Mouse (Mus musculus) thymus, postnatal 25 days (tissue): ENCODE results near the gene Fgfr2.

ENCODE experiments used
- DNase-seq: peaks from one replicate; pipeline ENCODE4 v3.0.0; 2022

Fgfr2 gene

DNA sequence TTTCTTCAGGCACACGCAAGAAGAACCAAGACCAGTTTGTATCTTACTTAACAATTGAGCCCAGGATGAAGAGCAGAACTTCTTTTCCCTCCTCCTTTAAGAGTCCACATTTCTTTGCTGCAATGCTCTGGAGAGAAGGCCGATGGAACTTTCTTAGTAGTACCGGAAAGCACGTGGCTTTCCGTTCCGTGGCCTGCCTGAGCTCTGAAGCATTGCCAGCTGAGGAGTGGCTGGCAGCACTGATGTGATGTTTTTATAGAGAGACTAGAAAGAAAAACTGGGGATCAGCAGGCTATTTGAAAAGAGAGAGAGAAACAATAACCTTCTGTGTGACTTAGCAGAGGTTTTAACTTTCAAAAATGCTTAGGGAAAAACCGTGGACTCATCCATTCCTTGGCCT is 1031.6 kb downstream of the Fgfr2 start:
- no peak for DNase-seq

DNA sequence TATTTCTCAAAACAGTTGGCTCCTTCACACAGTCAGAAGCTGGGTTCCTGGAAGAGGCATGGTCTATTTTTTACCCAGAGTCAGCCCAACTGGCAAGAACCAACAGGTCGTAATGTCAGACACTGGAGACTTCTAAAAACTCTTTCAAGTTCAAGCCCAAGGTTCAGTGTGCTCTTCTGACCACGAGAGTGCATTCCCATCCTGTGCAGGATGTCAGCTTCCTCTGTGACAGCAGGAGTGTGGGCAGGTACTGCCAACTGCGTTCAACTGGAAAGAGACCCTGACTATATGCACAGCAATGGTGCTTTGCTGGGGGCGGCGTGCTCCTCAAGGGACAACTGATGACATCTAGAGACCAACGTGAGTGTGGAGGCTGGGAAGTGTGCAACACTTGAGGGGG is 1034.5 kb downstream of the Fgfr2 start:
- no peak for DNase-seq

DNA sequence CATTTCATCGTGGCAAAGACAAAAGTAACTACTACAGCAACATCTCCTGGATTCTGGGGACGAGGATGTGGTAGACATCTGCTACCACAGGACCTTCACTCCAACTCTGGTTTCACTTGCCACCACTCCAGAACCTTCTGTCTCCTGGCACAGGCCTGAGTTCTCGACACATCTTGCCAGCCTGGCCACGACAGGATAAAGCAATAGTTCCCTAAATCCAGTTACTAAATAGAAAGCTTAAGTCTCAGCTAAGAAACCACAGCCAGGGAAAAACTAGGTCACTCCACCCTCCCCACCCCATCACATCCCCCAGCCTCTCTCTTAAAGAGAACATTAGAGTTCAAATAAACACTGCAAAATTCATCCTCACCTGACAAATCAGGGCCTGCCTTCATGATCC is 1035.0 kb downstream of the Fgfr2 start:
- no peak for DNase-seq

DNA sequence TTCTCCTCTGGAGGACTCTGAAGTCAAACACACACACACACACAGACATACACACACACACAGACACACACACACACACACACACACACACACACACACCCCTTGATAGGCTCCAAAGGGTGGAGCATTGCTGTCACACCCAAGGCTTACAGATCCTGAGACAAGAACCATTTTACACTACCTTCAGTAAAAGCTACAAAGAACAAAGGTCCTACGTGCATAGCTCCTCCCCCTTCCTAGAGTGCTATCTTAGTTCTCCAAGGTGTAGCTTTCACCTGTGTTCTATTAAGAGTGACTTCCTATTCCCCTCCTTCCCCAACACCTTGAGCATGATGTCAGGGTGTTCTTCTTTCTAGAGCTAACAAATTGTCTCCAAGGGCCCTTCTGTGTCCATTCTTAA is 1047.3 kb downstream of the Fgfr2 start:
- no peak for DNase-seq

DNA sequence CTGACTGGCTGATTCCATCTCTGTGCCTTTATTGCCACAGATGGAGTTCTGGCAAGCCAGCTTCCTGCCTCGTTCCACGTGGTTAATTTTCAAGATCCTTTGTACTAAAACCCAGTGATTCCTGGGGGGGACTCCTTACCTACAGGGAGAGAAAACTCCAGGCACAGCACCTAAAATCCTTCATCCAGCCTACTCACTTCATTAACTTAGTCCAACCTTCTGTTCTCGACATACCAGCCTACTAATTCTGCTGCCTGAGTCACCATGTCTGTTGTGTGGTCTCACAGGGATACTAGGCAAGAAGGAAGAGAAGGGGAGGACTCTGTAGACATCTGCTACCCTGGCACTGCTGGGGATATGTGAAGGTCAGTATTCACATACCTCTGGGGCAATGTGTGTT is 1048.6 kb downstream of the Fgfr2 start:
- no peak for DNase-seq

DNA sequence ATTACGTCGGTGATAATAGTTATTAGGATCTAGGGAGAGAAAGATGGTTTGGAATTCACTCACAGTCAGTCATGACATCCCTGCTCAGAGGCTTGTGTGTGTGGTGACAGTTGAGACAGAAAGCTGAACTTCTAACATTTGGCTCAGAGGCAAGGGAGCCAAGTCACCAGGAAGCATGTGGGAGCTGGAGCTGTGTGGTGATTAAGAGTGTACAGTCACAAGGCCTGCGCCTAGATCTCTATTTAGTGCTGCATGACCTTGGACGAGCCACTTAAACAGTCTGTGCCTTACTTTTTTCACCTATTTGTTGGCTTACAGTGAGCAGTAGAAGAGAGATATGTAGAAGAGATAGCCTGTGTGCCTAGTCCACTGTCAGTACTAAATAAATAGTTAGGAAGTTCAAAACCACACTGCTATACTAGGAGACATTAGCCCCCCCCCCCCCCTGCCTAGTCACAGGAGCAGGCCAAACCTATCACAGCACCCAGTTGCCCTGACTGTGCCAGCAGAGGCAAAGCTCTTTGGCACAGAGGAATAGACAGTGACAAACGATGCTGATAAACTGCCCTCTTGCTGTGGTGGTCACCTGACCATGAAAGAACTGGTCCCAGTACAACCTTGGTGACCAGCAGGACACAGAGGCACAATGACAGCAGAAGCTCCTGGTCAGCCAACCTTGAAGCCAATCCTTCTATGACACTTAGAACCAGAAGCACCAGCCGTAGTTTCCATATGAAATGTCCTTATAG is 1052.1 kb downstream of the Fgfr2 start:
- no peak for DNase-seq

DNA sequence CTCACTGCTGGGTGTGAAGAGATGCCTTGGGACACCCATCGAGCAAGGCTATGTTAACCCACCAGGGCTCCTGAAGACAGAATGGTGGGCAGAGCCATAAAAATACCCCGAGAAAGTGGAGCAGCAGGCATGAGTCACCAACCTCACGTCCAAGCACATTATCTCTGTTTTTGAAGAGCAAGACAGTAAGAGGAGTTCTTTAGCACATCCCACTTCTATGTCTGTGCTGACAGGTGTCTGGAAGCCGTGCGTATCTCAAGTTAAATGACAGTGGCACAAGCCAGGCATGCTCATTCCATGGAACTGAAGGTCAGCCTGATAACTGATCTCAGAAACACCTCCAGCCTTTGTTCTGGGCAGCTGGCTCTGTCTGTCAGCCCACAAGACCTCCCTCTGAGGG is 1055.2 kb downstream of the Fgfr2 start:
- DNase-seq, result no peak

DNA sequence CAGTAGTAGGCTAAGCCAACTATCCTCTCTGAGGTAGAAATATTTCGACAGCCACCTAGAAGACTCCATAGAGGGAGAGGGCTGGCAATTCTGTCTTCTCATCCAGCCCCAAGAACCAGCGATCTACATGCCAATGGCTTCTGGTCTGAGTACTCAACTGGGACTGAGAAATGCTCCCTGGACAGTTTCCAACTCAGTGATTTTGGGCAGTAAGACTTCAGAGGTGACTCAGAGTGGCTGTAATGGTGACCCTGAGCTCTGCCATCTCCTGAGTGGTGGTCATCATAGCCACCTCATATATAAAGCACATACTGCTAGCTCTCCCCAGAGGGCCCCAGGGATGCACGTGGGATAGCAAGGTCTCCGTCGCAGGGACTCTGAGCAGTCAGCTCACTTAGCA is 1055.6 kb downstream of the Fgfr2 start:
- DNase-seq, result no peak

DNA sequence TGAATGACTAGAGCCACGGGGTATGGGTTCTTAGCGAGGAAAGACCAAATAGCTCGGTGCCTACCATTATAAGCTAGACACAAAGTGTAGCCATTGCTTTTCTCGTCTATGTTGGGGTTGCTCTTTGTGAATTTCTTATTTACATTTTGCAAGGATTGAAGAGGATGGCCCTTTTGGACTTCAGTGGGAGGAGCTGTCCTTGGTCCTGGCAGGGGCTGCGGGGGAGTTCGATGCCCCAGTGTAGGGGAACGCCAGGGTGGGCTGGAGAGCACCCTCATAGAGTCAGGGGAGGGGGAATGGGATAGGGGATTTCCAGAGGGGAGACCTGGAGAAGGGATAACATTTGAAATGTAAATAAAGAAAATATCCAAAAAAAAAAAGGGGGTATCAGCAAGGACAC is 1063.0 kb downstream of the Fgfr2 start:
- DNase-seq, result no peak

DNA sequence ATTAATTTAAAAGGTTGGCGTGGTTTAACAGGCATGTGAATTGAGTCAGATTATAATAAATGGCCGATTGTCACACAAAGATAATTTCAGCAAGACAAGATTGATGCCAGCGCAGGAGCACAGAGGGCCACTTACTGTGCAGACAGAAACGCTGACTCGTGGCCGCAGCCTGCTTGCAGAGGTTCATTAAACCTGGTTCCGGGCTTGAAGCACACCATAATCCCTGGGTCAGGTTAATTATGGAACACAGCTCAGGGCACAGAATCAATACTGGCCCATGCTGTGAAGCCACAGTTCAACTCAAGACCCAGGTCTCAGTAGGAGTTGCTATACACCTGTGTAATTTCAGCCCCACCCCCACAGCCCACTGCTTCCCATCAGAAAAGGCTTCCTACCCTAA is 1066.6 kb downstream of the Fgfr2 start:
- DNase-seq, result no peak

DNA sequence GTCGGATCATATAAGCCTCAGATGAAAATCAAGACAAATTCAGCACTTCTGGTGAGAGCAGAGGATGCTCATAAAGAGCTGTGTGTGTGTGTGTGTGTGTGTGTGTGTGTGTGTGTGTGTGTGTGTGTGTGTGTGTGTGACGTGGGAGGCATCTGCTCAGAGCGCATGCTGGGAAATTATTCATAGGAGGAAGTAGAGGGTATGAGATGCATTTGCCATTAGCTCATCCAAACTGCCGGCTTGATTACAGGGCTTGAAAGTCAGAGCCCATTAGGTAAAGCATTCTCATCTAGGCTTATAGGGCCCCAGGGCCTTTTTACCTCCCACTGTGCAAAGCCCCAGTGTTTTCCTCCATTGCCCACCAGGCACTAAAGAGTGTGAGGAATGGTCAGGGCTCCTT is 1076.5 kb downstream of the Fgfr2 start:
- no peak for DNase-seq

DNA sequence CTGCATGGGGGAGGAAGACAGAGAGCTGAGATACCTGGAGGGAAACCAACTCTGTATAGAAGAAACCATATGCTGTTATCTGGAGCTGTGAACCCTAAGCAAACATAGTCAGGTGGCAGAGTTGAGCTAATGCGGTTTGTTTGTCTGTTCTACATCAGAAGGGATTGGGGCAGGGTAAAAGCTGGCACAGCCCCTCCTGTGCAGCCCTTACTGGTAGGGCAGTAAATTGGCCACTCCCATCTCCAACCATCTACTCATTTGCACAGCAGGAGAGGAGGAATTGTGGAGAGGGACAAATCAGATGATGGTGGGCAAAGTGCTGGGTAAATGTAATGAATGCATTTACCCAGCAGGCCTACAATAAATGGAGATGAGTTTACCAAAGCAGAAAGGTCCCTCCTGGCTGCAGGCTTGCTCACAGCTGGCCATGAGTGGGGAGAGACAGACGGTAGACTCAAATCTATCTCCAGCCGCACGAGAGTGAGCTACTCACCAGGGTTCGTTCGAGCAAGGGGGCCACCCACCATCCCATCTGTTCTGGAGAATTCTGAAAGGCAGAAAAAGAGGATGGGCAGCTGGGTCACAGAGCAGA is 1091.1 kb downstream of the Fgfr2 start:
- DNase-seq, result no peak

DNA sequence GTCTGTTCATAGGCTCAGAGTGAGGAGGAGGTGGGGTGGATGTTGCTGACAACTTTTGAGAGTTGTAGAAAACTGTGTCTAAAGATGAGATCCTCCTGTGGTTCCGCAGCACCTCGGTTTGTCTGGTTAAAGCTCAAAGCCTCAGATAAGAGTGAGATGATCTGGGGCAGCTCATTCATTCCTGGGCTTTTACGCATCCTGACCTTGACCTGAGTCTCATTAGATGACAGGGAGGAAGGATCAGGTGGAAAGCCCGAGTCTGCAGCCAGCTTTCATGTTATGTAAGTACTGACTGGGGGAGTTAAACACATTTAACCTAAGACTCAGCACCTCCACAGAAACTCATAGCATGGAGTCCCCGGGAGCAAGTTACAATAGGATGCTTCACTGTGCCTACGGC is 1096.5 kb downstream of the Fgfr2 start:
- DNase-seq, result no peak

DNA sequence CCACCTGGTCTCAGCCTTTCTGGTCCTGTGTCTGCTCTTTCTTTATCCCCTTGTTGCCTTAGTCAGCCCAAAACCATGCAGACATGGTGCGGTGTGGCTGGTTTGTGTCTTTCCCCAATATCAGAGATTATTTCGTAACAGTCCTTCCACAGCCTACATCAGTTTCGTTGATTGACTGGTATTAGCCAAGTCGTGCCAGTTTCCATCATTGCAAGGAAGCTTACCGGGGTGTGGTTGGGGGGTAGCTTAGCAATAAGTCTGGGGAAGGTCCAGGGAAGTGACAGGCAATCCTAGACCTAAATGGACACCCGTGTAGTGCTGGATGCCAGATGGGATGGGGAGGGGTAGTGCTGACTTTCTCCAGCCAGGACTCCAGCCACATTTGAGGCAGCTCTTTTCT is 1097.6 kb downstream of the Fgfr2 start:
- no peak for DNase-seq

DNA sequence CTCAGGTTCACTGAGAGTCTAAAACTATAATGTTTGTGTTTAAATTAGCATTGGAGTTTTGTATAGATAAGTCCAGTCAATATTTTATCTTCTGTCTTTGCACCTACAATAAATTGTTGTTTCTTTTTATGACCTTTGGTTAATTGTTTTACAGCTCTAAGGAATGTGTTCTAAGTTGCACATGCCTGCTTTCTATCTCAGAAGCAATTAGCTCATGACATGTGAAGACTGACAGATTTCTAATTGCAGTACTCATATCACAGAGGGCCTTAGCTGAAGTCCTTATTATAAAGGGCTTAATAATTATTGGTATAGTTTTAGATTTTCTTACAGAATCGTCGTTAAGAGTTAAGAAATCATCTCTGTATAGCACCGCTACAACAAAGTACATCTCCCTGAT is 1107.2 kb downstream of the Fgfr2 start:
- DNase-seq, result no peak

DNA sequence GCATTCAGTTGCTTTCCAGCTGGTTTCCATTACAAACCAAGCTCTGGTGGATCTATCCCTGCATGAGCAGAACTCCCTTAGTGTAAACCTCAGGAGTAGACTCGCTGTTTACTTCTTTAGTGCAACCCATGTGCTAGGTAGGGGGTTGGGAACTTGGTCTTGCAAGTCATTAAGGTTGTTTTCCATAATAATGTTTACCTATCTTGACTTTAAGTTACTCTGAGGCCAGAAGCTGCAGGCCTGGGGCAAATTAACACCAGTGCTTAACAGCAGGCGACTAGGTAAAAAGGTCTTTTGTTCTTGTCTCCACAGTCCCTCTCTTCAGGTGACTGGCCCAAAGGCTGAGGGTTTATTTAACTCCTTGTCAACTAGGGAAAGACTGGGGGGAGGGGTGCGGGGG is 1108.0 kb downstream of the Fgfr2 start:
- no peak for DNase-seq

DNA sequence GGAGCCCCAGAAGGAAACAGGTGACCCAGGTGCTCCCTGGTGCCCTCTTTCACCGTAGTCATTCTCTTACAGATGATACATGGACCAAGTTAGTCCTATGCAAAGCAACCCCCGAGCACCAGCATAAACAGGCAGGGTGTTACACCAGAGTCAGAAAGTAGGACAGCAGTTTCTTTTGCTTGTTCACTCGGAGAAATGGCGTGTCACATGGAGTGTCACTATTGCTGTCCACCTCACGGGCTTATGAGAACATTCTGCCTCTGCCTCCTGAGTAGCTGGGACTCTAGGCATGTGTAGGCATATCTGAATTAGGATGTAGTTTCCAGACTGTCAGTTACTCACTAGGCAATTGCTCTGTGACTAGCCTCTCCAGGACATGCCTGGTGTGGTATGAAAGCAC is 1109.2 kb downstream of the Fgfr2 start:
- no peak for DNase-seq

DNA sequence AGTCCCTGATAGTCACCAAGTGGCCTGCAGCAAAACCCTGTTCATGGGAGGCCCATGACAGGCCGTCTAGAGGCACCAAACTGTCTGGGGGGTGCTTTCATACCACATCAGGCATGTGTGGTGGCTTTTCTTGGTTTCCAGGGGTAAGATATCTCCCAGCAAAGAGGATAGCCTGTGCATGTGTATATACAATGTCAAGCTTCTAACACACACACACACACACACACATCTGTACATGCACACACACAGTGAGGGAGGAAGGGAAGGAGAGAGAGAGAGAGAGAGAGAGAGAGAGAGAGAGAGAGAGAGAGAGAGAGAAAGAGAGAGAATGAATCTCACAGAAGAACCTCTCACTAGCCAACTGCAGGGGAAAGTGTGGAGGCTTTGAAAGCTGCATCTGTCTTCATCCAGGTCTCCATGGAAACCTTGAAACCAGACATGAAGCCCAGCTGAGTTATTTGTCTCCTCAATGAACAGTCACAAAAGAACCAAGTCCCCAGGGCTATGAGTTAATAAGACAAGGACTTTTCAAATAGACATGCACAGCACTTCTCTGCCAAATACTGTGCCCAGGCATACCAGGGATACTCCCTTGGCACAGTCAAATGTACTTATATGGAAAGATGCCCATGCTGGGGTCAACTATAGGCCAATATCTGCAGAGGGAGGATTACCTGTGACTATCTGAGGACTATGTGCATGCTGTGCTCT is 1110.0 kb downstream of the Fgfr2 start:
- no peak for DNase-seq

DNA sequence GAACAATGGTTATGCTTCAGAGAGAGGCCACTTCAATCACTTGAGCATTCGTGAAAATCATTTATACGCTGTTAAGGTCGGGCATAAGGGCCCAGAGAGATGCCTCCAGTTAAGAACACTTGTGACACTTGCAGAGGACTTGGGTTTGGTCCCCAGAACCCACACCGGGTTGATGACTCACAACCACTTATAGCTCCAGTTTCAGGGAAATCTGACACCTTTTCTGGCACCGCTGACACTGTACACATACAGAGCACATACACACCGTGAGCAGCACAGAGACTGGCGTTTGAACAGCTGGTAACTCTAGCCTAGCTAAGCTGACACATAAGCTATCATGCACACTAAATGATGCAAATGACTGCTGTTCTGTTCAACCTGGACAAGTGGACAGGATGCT is 1114.1 kb downstream of the Fgfr2 start:
- DNase-seq, result no peak

DNA sequence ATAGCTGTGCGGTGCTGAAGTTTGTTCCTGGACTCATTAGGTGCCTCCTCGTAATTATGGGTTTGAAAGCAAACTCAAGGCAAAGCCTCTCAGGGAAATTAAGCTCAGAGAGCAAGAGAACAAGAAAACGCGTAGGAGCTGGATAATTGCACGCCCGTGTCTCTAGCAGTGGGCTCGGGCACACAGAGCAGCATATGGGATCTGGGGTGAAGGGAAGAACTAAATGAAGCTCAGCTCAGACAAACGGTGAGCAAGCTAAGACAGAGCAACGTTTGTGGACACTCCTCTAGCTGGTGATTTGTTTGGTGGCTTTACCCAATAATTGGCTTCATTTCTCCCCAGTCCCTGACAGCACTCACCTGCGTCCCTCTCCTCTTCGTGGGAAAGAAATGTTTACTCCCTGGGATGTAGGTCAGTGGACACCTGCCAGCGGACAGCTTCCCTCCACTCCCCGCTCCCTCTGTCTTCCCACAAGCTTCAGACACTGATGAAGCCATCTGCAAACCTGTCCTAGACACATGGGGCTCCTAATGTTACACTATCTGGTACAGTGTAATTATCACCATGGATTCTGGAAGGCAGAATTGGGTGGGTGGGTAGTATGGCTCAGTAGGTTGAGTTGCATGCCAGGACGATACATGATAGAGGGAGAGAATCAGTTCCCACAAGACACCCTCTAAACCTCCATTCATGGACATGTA is 1117.0 kb downstream of the Fgfr2 start:
- DNase-seq, result no peak

DNA sequence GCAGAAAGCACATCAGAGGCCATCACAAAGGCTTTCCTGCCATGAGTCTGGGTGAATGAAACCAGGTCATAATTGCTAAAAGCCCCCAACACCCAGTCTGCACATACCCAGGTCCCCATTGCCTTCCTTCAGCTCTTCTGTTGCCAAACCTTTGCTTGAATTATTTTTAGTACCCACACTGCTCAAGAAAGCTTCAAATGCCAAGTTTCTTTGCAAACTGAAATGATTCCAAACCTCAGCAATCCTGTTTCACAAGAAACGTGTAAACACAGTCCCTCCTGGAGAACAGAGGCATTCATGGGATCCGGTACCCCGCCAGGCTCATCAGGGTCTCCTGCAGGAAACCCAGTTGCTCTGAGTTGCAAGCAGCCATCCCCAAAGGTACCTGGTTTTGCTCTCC is 1130.3 kb downstream of the Fgfr2 start:
- DNase-seq, result no peak

DNA sequence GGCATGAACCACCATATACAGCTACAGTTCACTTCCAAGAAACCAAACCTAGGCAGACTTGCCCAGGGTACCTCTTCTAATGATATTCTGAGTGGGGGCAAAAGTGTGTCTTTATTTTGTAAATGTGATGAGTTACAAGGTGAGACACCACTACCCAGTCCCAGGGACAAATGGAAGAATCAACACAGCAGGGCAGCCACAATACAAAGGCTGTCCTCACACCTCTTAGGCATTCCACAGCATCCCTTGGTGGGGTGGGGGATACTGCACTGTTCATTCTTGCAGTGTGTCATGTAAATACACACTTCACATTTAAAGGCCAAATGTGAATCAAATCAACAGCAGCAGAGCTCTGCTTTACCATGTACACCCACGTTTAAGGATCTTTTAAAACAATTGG is 1130.9 kb downstream of the Fgfr2 start:
- no peak for DNase-seq

DNA sequence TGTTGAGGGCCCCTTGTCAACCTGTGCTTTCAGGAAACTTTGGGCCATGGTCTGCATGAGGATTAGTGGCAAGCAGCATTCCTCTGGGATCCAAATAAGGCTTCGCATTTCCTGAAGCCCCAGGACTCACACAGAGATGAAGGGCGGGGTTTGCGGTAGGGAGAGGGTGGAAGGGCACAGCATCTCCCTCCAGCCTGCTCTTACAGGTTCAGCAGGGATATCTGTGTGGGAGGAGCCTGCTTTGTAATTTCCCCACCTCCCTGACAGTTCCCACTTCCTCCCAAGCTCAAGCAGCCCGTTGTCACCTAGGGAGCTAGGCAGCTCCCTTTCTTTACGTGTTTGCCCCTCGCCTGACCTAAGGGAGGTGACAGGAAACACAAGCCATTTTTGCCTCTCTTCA is 1134.1 kb downstream of the Fgfr2 start:
- DNase-seq, result no peak

DNA sequence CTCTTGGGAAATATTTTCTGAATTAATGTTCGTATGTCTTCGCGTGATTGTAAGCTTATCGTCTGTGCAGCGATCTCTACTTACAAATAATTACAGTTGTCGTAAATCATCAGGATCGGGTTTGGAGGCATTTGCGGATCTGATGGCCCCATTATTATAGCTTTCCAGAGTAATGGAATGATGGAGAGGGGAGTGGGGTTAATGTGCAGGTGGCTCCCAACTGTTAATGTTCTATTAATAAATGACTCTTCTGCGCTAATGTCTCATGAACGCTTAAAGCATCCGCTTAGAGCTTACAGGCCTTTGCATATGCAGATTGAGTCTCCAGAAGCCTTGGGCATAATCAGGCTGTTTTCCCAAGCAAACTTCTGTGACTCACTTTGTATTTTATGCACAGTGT is 1144.5 kb downstream of the Fgfr2 start:
- no peak for DNase-seq
